Mouse (Mus musculus) layer of hippocampus, adult 2 months (tissue): ENCODE data around the gene Dock2. TPM values are rescaled to one million over a fixed set of nuclear protein-coding genes. Genes with fewer than 3 reads are reported as not detected.
"Not testable (repeated sequence)": the region's sequence is repeated elsewhere in the genome, so short reads cannot be mapped to it uniquely, and the experiment has no call there.

Source experiments
- DNase-seq, 2 experiments: peaks; one replicate each; pipeline ENCODE4 v3.0.0; 2022; ENCODE audit warnings: low spot score in 2 of 2
- H3K27ac ChIP-seq: fragments of 200-600 bp; 2 replicates; pipeline ENCODE4 v1.8.1; 2022
- H3K4me3 ChIP-seq: fragments of 200-600 bp; 2 replicates; pipeline ENCODE4 v1.8.1; 2022; ENCODE audit warnings: mild to moderate bottlenecking
- CTCF ChIP-seq: fragments of 200-600 bp; conservative IDR thresholded peaks from 2 replicates; pipeline ENCODE4 v1.8.1; 2022; ENCODE audit warnings: antibody characterized with exemption, mild to moderate bottlenecking, moderate library complexity
- total RNA-seq, 2 experiments: library from RNA; stranded (reverse); gene quantifications; 2 replicates each; pipeline ENCODE4 v1.2.3; 2021

Gene Dock2
- total RNA-seq, 2 experiments from 2014 or later = 3.1 to 3.4 TPM

DNA sequence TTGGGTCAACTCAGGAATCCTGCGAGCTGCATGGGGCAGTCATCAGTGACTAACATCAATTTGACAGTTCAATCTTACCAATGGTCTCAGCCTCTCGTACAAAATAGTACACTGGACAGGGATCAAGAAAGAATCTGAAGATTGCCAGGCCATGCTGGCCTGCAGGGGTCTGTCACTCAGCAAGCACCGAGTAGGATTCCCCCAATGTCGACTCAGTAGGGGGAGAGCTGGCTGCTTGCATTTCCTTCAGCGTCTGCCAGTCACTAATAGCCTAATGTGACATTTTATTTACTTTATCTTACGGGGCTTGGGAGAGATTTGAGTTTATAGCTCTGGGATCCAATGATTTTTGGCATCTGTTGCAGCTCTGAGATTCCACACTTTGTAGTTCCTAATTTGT is 540.7 kb downstream of the Dock2 start:
- H3K27ac ChIP-seq = no peak overlapping the region
- H3K4me3 ChIP-seq = no peak overlapping the region
- DNase-seq = no peak
- no peak for TF ChIP-seq CTCF

GRCm38 (mm10) chr11:34240252-34240651 is 543.4 kb downstream of the Dock2 start:
- H3K27ac ChIP-seq = no peak overlapping the region
- no peak for TF ChIP-seq CTCF
- no peak for DNase-seq
- H3K4me3 ChIP-seq = no peak overlapping the region

DNA sequence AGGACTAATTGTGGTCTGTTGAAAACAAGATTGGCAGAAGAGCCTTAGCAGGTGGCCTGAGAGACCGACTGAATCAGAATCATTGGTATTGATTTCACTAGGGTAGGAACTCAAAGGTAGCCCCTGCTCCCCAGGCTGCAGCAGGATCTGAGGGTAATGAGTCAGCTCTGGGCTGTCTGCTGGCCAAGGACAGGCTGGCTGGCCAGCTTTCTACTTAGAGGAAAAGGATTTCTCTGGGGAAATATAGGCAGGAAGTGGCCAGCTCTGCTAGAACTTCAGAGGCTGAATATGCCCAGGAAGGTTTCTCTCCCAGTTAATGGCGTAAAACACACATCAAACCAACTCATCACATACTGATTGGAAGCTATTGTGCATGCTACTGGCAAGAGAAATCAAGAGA is 544.0 kb downstream of the Dock2 start:
- no peak overlapping the region for H3K4me3 ChIP-seq
- no peak overlapping the region for H3K27ac ChIP-seq
- no peak for TF ChIP-seq CTCF
- no peak for DNase-seq

DNA sequence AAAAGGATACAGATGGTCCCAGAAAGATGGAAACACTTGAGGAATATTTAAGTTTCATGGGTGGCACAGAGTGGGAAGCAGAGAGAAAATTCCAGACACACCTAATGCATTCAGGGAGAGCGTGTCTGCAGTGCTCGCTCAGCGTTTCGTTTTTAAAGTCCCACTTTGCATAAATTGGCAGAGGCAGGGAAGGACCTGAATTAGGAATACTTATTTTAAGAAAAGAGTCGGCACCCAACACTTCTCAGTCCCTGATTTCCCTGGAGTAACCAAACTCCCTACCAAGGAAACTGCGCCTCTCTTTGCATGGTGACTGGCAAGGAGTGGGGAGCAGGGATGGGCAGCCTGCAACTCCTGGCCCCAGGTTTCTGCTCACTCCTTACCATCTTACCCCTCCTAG is 546.8 kb downstream of the Dock2 start:
- DNase-seq = no peak
- no peak overlapping the region for H3K4me3 ChIP-seq
- H3K27ac ChIP-seq = no peak overlapping the region
- TF ChIP-seq CTCF = no peak

DNA sequence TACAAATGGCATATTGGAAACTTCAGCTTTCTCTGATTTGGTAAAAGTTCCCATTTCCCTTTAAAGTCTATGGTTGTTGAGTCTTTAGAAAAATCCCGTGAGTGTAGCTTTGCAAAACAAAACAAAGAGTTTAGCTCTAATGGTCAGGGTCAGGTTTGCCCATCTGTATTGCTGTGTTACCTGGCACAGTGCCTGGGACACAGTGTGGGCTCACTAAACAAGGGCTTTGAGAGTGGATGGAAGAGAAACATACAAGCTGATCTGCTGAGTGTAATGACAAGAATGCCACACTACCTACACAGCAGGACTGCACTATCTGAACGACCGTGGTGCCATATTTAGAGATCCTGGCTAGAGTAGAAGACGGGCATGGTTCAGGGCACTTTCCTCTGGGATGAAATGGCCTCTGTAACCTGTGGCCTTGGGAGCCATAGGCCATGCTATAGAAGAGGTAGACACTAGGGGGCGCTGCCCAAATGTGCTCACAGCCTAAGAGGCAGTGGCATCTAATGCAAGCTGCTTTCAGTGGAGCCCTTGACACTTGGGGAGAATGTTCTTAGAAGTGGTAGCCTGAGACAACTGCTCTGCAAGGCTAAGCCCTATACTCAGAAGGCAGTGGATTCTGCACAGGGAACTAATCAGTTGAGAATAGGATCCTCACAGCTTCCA is 547.5 kb downstream of the Dock2 start:
- Histone ChIP-seq H3K27ac (no peak overlapping the region), H3K4me3 (no peak overlapping the region)
- DNase-seq = peak in 1 of 2 experiments; percentile 34
- TF ChIP-seq CTCF = peak; percentile 85

GRCm38 (mm10) chr11:34228758-34229364 is 554.8 kb downstream of the Dock2 start:
- peak; percentile 57 to 85 for DNase-seq
- Histone ChIP-seq H3K4me3 (no peak overlapping the region), H3K27ac (no peak overlapping the region)
- peak; percentile 98 for TF ChIP-seq CTCF

- TF ChIP-seq CTCF = peak; percentile 90
- DNase-seq = no peak
- Histone ChIP-seq H3K27ac (no peak overlapping the region), H3K4me3 (no peak overlapping the region)
These were observed 556.5 kb downstream of the Dock2 start for GRCm38 (mm10) chr11:34227180-34227579.

- H3K27ac ChIP-seq, H3K4me3 ChIP-seq, DNase-seq: not testable (repeated sequence)
These were observed 563.1 kb downstream of the Dock2 start for GRCm38 (mm10) chr11:34220596-34220995.

DNA sequence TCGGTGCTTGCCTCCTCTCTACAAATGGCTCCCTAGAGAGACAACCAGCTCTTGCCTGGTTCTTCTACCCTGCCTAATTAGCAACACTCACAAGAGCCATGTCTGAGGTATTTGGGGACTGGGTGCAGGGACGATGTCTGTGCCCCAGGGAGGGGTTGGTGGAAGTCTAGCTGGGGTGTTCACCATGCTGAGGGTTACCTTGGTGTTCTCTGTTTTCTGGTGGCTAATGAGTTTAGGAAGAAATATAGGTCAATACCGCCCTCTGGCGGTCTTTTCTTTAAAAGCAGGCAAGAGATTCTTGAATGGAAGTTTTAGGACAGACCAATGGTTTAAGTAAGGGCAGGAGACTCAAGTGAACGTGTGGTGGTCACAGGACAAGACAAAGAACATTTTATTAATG is 570.8 kb downstream of the Dock2 start:
- peak; percentile 91 for TF ChIP-seq CTCF
- DNase-seq = peak; percentile 44 to 80
- H3K4me3 ChIP-seq = no peak overlapping the region
- no peak overlapping the region for H3K27ac ChIP-seq

DNA sequence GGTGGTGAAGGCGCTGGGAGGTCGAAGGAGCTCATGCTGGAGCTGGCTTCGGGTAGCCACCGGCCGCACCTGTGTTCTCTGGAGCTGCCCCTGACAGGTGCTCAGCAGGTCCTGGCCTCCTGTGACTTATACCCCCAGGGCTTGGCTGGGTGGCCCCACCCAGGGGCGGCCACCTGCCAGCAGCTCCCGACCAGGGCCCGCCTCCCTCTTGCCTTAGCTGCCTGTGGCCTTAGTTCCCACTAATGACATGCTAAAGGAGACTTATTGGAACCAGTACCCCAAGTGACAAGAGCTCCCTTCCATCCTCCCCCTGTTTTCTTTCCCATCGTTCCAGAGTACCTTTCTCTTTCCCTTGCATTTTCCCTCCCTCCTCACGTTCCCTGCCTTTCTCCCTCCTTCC is 575.7 kb downstream of the Dock2 start, which contains the start of gene Foxi1:
Gene Foxi1, minus strand, starts transcription at position 101 of the 400 bp plus-strand sequence.
- Histone ChIP-seq H3K4me3 (no peak within 1 kb of the TSS), H3K27ac (no peak within 1 kb of the TSS)
- TF ChIP-seq CTCF = no peak
- DNase-seq = no peak

DNA sequence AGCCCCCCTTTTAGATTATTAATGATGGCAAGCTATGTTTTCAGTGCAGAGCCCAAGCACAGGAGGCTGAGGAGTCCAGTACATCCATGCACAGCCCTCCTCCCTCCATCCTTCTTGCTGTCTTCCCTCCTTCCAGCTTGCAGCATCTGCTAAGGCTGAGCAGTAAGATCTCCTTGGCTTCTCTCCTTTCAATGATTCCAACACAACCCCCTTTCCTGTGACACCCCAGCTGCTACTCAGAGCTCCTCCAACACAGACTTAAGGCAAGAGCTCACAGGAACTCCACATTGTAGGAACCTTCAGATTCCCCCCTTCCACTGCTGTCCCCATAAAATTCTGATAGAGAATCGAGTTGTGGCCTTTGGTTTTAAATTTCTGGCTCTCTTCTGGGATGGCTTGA is 580.9 kb downstream of the Dock2 start:
- Histone ChIP-seq H3K27ac (no peak overlapping the region), H3K4me3 (no peak overlapping the region)
- peak in 1 of 2 experiments; percentile 10 for DNase-seq
- TF ChIP-seq CTCF = no peak

GRCm38 (mm10) chr11:34195142-34195541 is 588.5 kb downstream of the Dock2 start:
- no peak overlapping the region for H3K4me3 ChIP-seq
- H3K27ac ChIP-seq = no peak overlapping the region
- no peak for TF ChIP-seq CTCF

GRCm38 (mm10) chr11:34194158-34194941 is 589.3 kb downstream of the Dock2 start:
- H3K27ac ChIP-seq = no peak overlapping the region
- no peak for TF ChIP-seq CTCF
- DNase-seq = no peak
- no peak overlapping the region for H3K4me3 ChIP-seq

More at GRCm38 (mm10) chr11:34195142-34195541, 588.5 kb downstream of the Dock2 start:
- DNase-seq = no peak
